Mouse (Mus musculus) myocyte (in vitro differentiated cells): Measurements from ENCODE around the gene Zic1.

Experiments used
- CEBPB ChIP-seq: IDR thresholded peaks from 2 replicates; pipeline ENCODE4 v1.6.1; 2011; ENCODE audit warnings: mild to moderate bottlenecking, moderate library complexity; ENCODE audit not compliant: poor library complexity, insufficient read depth, severe bottlenecking
- E2F4 ChIP-seq: IDR thresholded peaks from one replicate; pipeline ENCODE4 v1.6.1; 2011; ENCODE audit warnings: mild to moderate bottlenecking, control low read depth, moderate library complexity; ENCODE audit not compliant: insufficient read depth
- MAX ChIP-seq: IDR thresholded peaks from one replicate; pipeline ENCODE4 v1.6.1; 2011; ENCODE audit warnings: low read depth, mild to moderate bottlenecking, control low read depth
- MYOG ChIP-seq, 3 experiments: IDR thresholded peaks; one replicate each; pipeline ENCODE4 v1.6.1; 2011; ENCODE audit warnings: control low read depth in 2 of 3, low read depth in 2 of 3, mild to moderate bottlenecking in 2 of 3; ENCODE audit not compliant: insufficient read length in 2 of 3, control insufficient read depth in 1 of 3, insufficient read depth in 1 of 3
- POLR2A ChIP-seq: IDR thresholded peaks from one replicate; pipeline ENCODE4 v1.6.1; 2011; ENCODE audit warnings: low read depth, mild to moderate bottlenecking, control low read depth, moderate library complexity; ENCODE audit not compliant: insufficient read length
- POLR2AphosphoS2 ChIP-seq: IDR thresholded peaks from one replicate; pipeline ENCODE4 v1.6.1; 2011; ENCODE audit warnings: low read depth, control low read depth; ENCODE audit not compliant: insufficient read length
- REST ChIP-seq: IDR thresholded peaks from one replicate; pipeline ENCODE4 v1.6.1; 2011; ENCODE audit warnings: mild to moderate bottlenecking, control low read depth, moderate library complexity; ENCODE audit not compliant: insufficient read depth, insufficient read length
- USF1 ChIP-seq: IDR thresholded peaks from one replicate; pipeline ENCODE4 v1.6.1; 2011; ENCODE audit warnings: low read depth, mild to moderate bottlenecking, control low read depth, moderate library complexity

GRCm38 (mm10) chr9:91393376-91394068 is 27.9 kb upstream of the Zic1 start:
- TF ChIP-seq REST (no peak), USF1 (no peak), POLR2A (no peak), CEBPB (no peak), E2F4 (no peak), MYOG (IDR thresholded peaks at IDR 0.05; ENCODE audit: control insufficient read depth in 1 of 3, insufficient read depth in 1 of 3, insufficient read length in 2 of 3, low read depth in 2 of 3) (no peak), MAX (no peak), POLR2AphosphoS2 (no peak)
